Mouse (Mus musculus) ES-E14 (cell line): Measurements from ENCODE around the gene Slc16a5. TPM values are rescaled to one million over a fixed set of nuclear protein-coding genes. Genes with fewer than 3 reads are reported as not detected.

Experiments
- DNase-seq: peaks from one replicate; pipeline ENCODE4 v3.0.0-alpha.2; 2013; ENCODE audit warnings: low read depth, low spot score
- H3K27ac ChIP-seq: 2 replicates; pipeline ENCODE4 v1.5.1; 2012; ENCODE audit warnings: low read depth, mild to moderate bottlenecking, low read length, moderate library complexity, mixed read lengths; ENCODE audit not compliant: poor library complexity, insufficient read depth, severe bottlenecking
- H3K36me3 ChIP-seq: 2 replicates; pipeline ENCODE4 v1.6.1; 2012; ENCODE audit warnings: mild to moderate bottlenecking, low read length, moderate library complexity, mixed read lengths; ENCODE audit not compliant: control insufficient read depth, poor library complexity, insufficient read depth, severe bottlenecking
- H3K4me1 ChIP-seq, 2 experiments: fragments of 150-350 bp in 1 of 2; sonication (generic) in 1 of 2; 2 replicates each; pipeline ENCODE4 v1.6.1; 2012; ENCODE audit warnings: low read length in 2 of 2, mild to moderate bottlenecking in 1 of 2, mixed read lengths in 1 of 2; ENCODE audit not compliant: control insufficient read depth in 2 of 2, insufficient read depth in 2 of 2, poor library complexity in 1 of 2
- H3K4me3 ChIP-seq, 2 experiments: fragments of 150-350 bp in 1 of 2; sonication (generic) in 1 of 2; 2 replicates each; pipeline ENCODE4 v1.5.1; 2012; ENCODE audit warnings: low read length in 2 of 2, low read depth in 1 of 2, mild to moderate bottlenecking in 1 of 2, mixed read lengths in 1 of 2; ENCODE audit not compliant: insufficient read depth in 1 of 2, poor library complexity in 1 of 2, severe bottlenecking in 1 of 2
- H3K9ac ChIP-seq: 2 replicates; pipeline ENCODE4 v1.6.1; 2012; ENCODE audit warnings: low read depth, mild to moderate bottlenecking, low read length, mixed read lengths; ENCODE audit not compliant: poor library complexity, insufficient read depth, severe bottlenecking
- H3K9me3 ChIP-seq: fragments of 150-350 bp; sonication (generic); 2 replicates; pipeline ENCODE4 v1.6.1; 2012; ENCODE audit warnings: low read depth, mild to moderate bottlenecking, low read length; ENCODE audit not compliant: control insufficient read depth, insufficient read depth
- CHD2 ChIP-seq: IDR thresholded peaks from 2 replicates; pipeline ENCODE4 v1.6.1; 2014; ENCODE audit warnings: mild to moderate bottlenecking, low read depth, low read length, inconsistent platforms
- HCFC1 ChIP-seq: IDR thresholded peaks from 2 replicates; pipeline ENCODE4 v1.6.1; 2012; ENCODE audit warnings: low read length, inconsistent platforms, borderline replicate concordance; ENCODE audit not compliant: insufficient read depth
- MAFK ChIP-seq: IDR thresholded peaks from 2 replicates; pipeline ENCODE4 v1.6.1; 2014; ENCODE audit warnings: mild to moderate bottlenecking, low read depth, low read length, inconsistent platforms; ENCODE audit not compliant: insufficient read depth
- ZC3H11A ChIP-seq: IDR thresholded peaks from 2 replicates; pipeline ENCODE4 v1.6.1; 2012; ENCODE audit warnings: low read depth, mild to moderate bottlenecking, inconsistent platforms, low read length, borderline replicate concordance
- ZNF384 ChIP-seq: IDR thresholded peaks from 2 replicates; pipeline ENCODE4 v1.6.1; 2012; ENCODE audit warnings: low read depth, low read length, inconsistent platforms
- in situ Hi-C, 2 experiments: fragments of 600-800 bp; cut with MboI; formaldehyde crosslinking; loops; one replicate each; pipeline ENCODE4 v1.15.1; 2025; ENCODE audit warnings: low sequenced_read_pairs in 2 of 2, inconsistent platforms in 1 of 2; ENCODE audit not compliant: unreplicated experiment in 2 of 2
- total RNA-seq: library from RNA; depleted of rRNA; stranded (reverse); fragments of 300-350 nt; gene quantifications from 2 replicates; pipeline ENCODE4 v1.2.3, GENCODE M21; 2012

Slc16a5 gene
- total RNA-seq, 1 experiment, result 1.6 TPM

DNA sequence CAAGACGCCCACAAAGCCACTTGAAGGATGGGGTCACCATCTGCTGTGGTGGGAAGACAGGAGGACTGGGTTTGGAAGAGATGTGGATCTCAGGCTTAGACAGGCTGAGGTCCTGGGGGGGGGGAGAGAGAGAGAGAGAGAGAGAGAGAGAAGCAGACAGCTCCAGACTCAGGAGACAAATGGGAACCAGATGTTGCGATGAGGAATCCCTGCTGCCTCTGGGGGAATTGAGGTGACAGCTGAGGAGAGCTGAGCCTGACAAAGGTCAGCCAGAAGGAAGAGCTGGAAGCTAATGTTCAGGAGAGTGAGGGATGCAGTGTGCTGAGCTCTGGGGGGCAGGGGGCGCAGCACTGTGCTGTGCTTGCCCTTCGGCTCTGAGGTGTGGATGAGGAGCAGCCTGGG lies 4.9 kb downstream of the Slc16a5 start:
- Histone ChIP-seq H3K4me1 (peaks cover 7 to 31% of the 10 kb centered on the region in 2 experiments), H3K9ac (0 out of 2 replicates have a peak overlapping the region, but pooled peaks have one; percentile 3), H3K4me3 (no peak overlapping the region), H3K9me3 (no peaks in the 10 kb centered on the region), H3K27ac (no peak overlapping the region), H3K36me3 (no peaks in the 10 kb centered on the region)
- no peak for TF ChIP-seq ZC3H11A
- TF ChIP-seq ZNF384, result no peak
- TF ChIP-seq CHD2, result no peak
- no peak for TF ChIP-seq HCFC1
- no peak for TF ChIP-seq MAFK
- DNase-seq, result no peak
- in situ Hi-C loops, result no loop called here

DNA sequence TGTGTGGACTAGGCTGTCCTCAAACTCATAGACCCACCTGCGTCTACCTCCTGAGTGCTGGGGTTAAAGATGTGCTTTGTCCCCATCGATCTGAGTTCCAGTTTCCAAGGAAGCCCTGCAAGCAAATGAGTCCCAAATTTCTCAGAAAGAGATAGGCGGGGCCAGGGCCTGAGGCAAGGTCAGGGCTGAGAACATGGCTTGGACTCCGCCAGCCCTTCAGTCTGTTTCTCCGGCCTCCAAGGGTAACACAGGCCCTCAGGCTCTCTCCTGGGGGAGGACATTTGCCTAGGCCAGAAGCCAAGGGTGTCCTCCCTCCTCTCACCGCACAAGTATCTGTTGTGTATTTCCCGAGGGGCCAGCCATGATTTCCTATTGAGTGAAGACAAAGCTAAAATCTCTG lies 9.9 kb downstream of the Slc16a5 start:
- H3K4me1 ChIP-seq, result peaks cover 4 to 27% of the 10 kb centered on the region in 2 experiments; a peak in 3 of 4 replicates
- H3K4me3 ChIP-seq, result no peak overlapping the region
- H3K9ac ChIP-seq, result peak overlapping the region; percentile 15; the same call in 1 of the 2 replicates
- H3K9me3 ChIP-seq, result no peaks in the 10 kb centered on the region
- in situ Hi-C loops, result no loop called here
- H3K36me3 ChIP-seq, result no peaks in the 10 kb centered on the region
- peak overlapping the region; percentile 10; the same call in 1 of the 2 replicates for H3K27ac ChIP-seq
- TF ChIP-seq ZC3H11A, result no peak
- no peak for TF ChIP-seq CHD2
- TF ChIP-seq MAFK, result no peak
- TF ChIP-seq HCFC1, result no peak
- no peak for TF ChIP-seq ZNF384
- no peak for DNase-seq

DNA sequence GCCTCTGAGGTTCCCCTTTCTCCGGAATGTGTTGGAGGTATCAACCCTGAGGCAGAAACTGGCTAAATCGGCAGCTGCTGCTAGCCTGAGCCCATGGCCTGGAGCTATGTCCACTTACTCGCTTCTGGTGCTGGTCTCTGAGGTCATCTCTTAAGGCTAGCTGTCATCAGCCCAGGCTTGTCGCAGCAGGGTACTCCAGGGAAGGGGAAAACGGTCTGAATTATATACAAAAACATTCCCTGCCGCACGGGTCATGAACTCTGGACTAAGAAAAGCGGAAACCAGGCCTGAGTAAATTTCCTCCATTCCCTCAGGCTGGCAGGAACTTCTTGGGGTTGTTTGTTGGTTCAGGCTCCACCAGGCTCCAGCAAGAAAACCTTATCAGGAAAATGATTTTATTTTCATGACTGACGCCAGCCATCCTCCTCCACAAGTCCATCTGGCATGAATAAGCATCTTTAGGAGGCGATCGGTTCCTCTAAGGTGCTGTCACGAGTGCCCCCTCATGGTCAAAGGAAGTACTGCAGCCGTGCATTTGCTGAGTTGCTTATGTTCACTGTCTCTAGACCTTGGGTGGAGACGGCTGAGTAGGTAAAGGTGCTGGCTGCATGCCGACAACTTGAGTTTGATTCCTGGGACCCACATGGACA lies 11.5 kb downstream of the Slc16a5 start:
- Histone ChIP-seq H3K4me1 (peaks cover 4 to 27% of the 10 kb centered on the region in 2 experiments; a peak in 3 of 4 replicates), H3K9ac (peak overlapping the region; percentile 60; the same call in 1 of the 2 replicates)

DNA sequence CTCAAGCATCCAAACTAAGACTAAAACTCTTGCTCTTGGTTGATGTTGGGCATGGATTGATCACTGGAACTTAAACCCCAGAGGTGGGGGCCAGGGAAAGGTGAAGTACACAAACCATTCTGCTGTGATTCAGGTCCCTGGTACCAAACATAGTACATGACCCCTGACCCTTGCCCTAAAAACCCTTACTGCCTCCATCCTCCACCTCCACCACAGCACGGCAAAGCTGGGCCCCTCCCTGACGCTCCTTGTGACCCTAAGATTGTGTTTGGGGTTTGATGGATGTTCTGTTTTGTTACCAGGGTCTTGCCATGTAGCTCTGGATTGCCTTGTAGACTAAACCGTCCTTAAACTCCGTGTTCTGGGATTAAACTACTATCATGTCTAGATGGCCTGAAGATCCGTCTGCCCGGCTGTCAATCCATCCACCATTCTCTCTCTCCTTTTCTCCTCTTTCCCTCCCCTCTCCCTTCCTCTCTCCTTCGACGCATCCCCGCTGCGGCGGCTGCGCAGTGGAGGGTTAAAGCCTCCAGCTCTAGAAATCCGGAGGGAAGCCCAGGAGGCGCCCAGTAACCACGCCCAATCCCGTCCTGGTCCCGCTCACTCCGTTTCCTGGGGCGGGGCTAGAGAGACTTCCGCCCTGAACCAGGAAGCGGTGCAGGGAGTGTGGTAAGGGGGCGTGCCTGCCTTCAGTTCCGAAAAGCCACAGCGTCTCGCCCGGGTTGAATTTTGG lies 12.9 kb downstream of the Slc16a5 start, which contains the start of gene Armc7:
Armc7 (plus strand) TSS at position 643 of the 733 bp plus-strand sequence.
- Histone ChIP-seq H3K36me3 (no peaks in the 10 kb centered on the region), H3K4me1 (peaks cover 4 to 23% of the 10 kb centered on the region in 2 experiments; a peak in 3 of 4 replicates), H3K9me3 (no peaks in the 10 kb centered on the region), H3K9ac (peak within 1 kb of the TSS; percentile 81), H3K27ac (peak within 1 kb of the TSS; percentile 26; the same call in 1 of the 2 replicates), H3K4me3 (peak within 1 kb of the TSS; percentile 83 to 90)
- in situ Hi-C loops, result no loop called here
- no peak for TF ChIP-seq CHD2
- TF ChIP-seq HCFC1, result no peak
- no peak for TF ChIP-seq ZNF384
- TF ChIP-seq MAFK, result no peak
- TF ChIP-seq ZC3H11A, result no peak
- DNase-seq, result peak; percentile 97

More for the DNA sequence above, 11.5 kb downstream of the Slc16a5 start:
- peak overlapping the region; percentile 27 to 35; a peak in 3 of 4 replicates for H3K4me3 ChIP-seq
- TF ChIP-seq CHD2 (no peak), MAFK (peak; percentile 96), HCFC1 (peak; percentile 60; the same call in 1 of the 2 replicates), ZC3H11A (peak; percentile 42; the same call in 1 of the 2 replicates), ZNF384 (no peak)
- in situ Hi-C loops, result no loop called here
- no peaks in the 10 kb centered on the region for H3K9me3 ChIP-seq
- no peaks in the 10 kb centered on the region for H3K36me3 ChIP-seq
- H3K27ac ChIP-seq, result peak overlapping the region; percentile 41; the same call in 1 of the 2 replicates
- peak; percentile 99 for DNase-seq
